Mouse (Mus musculus) activated CD4-positive, CD25-positive, alpha-beta regulatory T cell, adult 4 months (primary cell): ENCODE measurements around the gene Ubp1. TPM values are rescaled to one million over a fixed set of nuclear protein-coding genes. Genes with fewer than 3 reads are reported as not detected.

Experiments
- ATAC-seq: one replicate; pipeline ENCODE4 v1.8.0; 2017
- polyA plus RNA-seq, 2 experiments: library from polyadenylated mRNA; unstranded; fragments of 100-300 nt; shearing (Covaris generic); gene quantifications; one replicate each; pipeline ENCODE4 v1.2.1; 2017

Ubp1 gene
- polyA plus RNA-seq, 2 experiments from 2014 or later, result 28.6 to 34.6 TPM

GRCm38 (mm10) chr9:114016402-114016801, 85.7 kb downstream of the Ubp1 start:
- peak; percentile 93 for ATAC-seq

GRCm38 (mm10) chr9:114019012-114019762, 88.5 kb downstream of the Ubp1 start:
- no peak for ATAC-seq

DNA sequence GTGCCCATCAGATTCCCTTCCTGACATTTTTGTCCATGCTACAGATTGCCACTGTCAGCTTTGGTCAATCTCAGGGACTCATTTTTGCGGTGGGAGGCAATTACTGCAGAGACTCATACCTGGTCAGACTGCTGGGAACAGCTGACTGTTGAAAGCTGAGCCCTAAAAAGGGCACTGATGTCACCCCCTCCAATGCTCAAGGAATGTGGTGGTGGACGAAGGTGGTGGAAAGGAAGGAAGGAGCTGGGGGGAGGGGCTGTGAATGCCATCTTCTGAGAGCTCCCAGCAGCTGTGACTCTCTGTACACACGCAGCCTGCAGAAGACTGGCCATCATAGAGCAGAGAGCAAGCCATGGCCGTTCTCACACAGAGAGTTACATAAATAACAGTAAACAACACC, 91.4 kb downstream of the Ubp1 start:
- ATAC-seq, result no peak

DNA sequence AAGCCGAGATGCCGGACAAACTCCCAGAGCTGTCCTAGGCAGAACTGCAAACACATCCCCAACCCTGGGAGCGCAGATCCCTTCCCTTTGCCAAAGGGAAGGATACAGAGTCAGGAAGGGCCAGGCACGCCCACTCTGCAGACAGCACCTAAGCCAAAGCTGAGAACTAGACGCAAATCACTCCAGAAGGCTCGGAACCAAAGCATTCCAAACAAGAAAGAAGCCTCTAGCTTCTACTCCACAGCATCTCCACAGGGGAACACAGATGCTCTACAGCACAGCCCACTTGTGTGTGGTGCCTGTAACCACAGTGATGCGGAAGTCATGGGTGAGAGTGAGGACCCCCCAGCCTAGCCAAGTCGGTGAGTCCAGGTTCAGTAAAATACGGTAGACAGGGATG, 94.4 kb downstream of the Ubp1 start:
- ATAC-seq, result no peak

GRCm38 (mm10) chr9:114025846-114026245, 95.1 kb downstream of the Ubp1 start:
- no peak for ATAC-seq

DNA sequence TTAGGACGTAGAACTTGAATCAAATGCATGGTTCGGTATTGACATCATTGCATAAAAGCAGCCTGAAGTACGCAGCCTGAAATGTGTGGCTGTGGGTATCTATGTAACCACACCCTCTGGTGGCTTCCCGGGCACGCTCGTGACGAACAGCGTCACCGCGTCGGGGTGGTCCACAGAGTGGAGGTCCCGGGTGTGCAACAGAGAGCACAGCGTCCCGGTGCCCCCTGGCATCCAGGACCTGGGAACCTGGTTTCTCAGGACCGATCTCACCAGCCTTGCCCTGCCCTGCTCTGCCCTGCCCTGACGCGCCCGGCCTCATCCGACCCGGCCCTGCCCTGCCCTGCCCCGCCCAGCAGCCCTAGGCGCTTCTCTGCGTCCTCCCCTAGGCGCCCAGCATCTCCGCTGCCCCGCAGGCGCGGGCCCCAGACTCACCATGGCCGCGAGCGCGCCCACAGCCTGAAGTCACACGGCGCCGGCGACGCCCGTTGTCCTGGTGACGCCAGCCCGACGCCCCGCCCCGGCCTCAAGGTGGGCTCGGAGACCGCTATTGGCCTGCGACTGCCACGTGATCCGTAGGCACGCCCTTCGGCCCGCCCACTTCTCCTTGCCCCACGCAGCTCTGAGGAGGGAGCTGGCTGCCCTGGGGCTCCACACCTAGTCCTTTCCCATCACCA, 95.7 kb downstream of the Ubp1 start:
- ATAC-seq, result peak; percentile 86

Other genes starting within 250 kb of the Ubp1 start
- 10 to 100 TPM; 50.2 to 55.5 TPM for gene Pdcd6ip, start 222.7 kb upstream of the Ubp1 start, polyA plus RNA-seq
- gene Clasp2, start 189.5 kb upstream of the Ubp1 start, polyA plus RNA-seq, result 10 to 100 TPM in 1 of 2 experiments, 1 to 10 TPM in 1; 8.5 to 10.3 TPM
- gene Fbxl2, start 115.3 kb downstream of the Ubp1 start, polyA plus RNA-seq, result 1 to 10 TPM; 2.1 to 2.6 TPM
- not detected for gene Susd5, start 126.2 kb downstream of the Ubp1 start, polyA plus RNA-seq